Mouse (Mus musculus) retina, embryonic 14.5 days (tissue): ENCODE data around the gene Socs1.
A peak's percentile ranks its signal among the peaks of the same experiment; 100 is the strongest.

ENCODE experiments used
- DNase-seq: peaks from one replicate; pipeline ENCODE4 v3.0.0-alpha.2; 2015; ENCODE audit warnings: low spot score

Socs1 gene

GRCm38 (mm10) chr16:10786782-10787547 is 1.6 kb upstream of the Socs1 start:
- DNase-seq = no peak

GRCm38 (mm10) chr16:10786288-10786687 is 952 bp upstream of the Socs1 start:
- peak; percentile 95 for DNase-seq

DNA sequence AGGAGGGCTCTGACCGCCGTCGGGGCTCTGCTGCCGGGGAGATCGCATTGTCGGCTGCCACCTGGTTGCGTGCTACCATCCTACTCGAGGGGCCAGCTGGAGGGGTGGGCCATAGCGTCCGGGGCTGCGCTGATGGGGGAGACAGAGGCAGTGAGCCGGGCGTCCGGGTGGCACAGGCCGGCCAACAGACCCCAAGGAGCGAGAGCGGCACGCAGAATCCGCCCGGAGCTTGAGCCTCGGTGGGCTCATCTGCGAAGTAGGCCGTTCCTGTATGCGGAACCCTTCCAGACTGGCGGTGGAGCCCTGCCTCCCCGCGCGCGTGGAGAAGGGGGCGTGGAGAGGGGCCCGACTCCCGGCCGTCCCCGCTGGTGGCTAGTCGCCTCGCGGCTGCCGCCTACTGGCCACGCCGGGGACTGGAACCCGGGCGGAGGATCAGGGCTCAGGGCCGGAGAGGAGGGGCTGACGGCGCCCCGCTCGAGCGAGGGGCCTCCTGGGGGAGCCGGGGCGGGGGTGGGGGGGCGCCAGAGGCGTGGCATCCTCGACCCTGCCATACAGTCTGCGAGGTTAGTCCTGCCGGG is 454 bp downstream of the Socs1 start:
- peak; percentile 95 for DNase-seq

DNA sequence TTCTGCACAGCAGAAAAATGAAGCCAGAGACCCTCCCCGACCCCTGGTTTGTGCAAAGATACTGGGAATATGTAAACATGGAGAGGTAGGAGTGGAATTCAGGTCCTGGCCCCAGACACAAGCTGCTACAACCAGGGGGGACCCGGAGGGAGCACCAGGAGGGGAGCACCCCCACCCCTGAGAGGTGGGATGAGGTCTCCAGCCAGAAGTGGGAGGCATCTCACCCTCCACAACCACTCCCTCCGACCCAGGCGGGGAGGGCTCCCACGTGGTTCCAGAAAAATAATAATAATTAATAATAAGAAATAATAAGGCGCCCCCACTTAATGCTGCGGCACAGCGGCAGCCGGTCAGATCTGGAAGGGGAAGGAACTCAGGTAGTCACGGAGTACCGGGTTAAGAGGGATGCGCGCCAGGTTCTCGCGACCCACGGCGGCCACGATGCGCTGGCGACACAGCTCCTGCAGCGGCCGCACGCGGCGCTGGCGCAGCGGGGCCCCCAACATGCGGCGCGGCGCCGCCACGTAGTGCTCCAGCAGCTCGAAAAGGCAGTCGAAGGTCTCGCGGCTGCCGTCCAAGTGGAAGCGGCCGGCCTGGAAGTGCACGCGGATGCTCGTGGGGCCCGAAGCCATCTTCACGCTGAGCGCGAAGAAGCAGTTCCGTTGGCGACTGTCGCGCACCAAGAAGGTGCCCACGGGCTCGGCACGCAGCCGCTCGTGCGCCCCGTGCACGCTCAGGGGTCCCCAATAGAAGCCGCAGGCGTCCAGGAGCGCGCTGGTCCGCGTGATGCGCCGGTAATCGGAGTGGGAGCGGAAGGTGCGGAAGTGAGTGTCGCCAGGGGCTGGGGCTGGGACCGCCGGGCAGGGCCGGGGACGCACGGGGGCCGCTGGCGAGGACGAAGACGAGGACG is 1.2 kb downstream of the Socs1 start:
- peak; percentile 54 for DNase-seq

DNA sequence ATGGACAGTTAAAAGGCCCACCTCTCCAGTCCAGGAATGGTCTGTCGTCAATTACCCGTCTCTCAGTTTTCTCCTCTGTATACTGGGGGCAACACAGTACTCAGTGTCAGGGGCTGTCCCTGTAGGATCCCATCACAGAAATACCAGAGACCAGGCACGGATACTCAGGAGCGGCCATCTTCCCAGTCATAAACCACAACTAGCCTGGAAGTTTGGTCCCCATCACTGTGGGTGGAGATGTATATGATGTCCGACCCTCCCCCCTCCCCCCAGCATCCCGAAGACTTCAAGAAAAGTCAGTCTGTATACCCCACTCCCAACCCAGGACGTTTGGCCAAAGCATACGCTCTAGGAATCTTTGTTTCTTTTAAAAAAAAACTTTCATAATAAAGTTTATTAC is 1.9 kb downstream of the Socs1 start:
- no peak for DNase-seq

GRCm38 (mm10) chr16:10783152-10783434 is 2.2 kb downstream of the Socs1 start:
- no peak for DNase-seq

DNA sequence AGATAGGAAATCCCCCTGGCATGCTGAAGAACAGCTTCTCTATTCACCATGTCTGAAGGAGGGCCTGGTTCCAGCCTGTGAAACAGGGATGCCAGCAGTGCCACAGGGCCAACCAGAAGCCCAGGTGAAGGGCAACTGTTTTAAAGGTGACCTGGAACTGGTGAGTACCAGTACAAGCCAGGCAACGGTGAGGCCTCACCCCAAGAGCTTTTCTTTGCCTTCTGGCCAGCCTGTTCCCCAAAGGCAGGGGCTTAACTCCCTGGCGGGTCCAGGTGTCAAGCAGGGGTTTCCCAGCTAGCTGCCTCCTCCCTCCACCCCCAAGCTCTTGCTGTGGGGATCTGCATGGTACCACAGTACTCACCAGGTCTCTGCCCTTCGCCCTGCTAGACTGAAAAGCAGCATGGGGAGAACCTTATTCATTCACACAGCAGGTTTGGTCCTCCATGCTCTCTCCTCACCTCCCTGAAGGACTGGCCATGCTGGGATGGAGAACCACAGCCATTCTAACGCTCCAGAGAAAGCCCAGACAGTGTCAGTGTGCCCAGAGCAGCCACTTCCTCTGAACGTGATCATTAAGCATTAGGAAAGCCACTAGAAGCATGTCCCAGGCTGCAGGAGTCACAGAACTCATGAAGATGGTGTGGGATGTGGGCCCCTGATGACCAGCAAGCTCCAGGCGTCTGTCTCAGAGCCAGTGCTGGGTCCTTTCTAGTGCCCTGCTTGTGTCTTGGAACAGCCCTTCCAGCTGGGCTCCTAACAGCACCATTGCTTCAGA is 2.8 kb downstream of the Socs1 start:
- no peak for DNase-seq

DNA sequence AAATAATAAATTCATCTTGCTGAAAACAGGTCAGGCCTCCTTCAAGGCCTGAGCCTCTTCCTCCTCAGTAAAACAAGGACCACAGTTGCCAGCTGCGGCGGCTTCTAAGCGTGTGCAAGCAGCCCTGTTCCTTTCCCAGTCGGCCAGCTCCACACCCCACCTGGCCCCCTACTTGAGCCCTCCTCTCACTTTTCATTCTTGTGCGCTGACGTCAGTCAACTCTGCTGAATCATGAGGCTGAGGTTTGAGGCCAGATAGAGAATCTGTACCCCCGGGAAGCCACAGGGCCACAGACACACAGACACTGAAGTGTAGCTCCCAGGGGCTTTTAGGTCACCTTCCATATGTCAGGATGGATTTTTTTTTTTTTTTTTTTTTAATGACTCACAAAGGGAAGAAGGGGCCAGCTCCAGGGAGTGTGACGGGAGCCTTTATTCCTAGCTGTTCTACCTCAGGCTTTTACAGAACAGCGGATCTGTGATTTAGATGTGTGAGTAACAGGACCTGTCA is 3.4 kb downstream of the Socs1 start:
- DNase-seq = peak; percentile 31

GRCm38 (mm10) chr16:10780631-10781120 is 4.7 kb downstream of the Socs1 start:
- no peak for DNase-seq

- DNase-seq = no peak
These were observed 7.7 kb downstream of the Socs1 start for GRCm38 (mm10) chr16:10777579-10778160.

GRCm38 (mm10) chr16:10776322-10776721 is 9.0 kb downstream of the Socs1 start:
- no peak for DNase-seq

DNA sequence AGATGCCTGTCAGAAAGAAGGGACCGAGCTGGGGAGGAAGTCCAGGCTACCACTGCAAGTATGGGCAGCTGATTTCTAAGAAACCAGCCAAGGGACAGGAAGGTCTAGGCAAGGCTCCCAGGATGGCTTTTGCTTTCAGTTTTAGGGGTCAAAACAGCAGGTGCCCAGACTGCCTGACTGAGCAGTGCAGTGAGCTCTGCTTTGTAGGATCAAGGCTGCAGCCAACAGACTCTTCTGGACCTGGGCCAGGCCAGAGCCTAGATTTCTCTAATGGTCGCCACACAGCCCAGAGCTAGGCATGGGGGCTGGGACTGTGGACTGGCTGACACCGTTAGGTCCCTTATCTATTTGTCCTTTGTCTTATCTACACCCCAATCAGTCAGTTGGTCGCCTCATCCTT is 10.6 kb downstream of the Socs1 start:
- DNase-seq = no peak

GRCm38 (mm10) chr16:10773543-10773942 is 11.8 kb downstream of the Socs1 start:
- no peak for DNase-seq

- DNase-seq = no peak
These were observed 13.4 kb downstream of the Socs1 start for GRCm38 (mm10) chr16:10771769-10772510.

DNA sequence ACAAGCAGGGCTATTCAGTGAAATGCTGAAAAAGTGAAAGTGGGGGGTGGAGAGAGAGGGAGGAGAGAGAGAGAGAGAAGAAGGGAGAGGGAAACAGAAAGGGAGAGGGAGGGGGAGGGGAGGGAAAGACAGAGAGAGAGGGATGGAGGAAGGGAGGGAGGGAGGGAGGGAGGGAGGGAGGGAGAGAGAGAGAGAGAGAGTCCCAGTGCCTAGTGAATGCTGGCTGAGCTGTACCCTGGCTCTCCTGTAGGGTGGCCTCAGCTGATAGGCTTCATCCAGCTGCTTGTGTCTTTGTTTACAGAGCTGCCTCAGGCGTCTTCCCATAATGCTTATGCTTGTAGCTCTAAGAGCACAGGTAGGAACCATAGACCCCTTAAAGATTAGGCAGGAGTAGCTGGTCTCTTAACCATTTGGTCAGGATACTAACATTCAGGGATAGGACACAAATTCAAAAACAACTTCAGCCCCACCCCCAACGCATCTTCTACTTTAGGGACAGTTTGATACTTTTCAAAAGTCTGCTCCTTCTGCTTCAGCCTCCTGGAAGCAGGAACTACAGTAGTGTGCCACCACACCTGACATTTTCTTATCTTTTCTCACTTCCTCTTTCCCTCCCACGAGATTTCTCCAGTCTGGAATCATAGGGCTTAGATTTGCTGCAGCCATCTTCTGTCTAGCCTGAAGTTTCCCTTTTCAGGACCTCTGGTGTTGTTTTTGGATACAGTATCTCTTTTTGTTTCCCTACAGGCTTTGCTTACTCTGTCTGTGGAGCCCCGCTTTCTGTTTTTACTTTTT is 14.6 kb downstream of the Socs1 start:
- DNase-seq = no peak

GRCm38 (mm10) chr16:10769661-10770060 is 15.7 kb downstream of the Socs1 start:
- DNase-seq = no peak

DNA sequence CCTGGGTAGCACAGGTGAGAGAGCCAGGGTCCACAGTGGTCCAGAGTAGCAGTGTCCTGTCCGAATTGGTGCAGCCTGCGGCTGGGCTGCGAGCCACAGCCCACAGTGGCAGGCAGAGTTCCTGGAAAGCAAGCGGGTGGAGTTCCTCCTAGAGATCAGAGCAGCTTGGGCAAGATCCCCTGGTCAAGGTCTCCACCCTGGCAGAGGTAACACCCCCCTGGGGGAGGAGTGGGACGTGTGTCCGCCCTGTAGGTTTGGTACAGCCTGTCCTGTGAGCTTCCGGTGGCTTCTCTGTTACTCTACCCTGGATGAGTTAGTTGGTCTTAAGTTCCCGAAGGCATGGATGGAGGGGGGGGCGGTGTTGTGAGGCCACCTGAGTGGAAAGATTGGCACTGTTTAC is 16.5 kb downstream of the Socs1 start:
- no peak for DNase-seq

- DNase-seq = peak; percentile 88
These were observed 18.2 kb downstream of the Socs1 start for GRCm38 (mm10) chr16:10767158-10767557.

GRCm38 (mm10) chr16:10764323-10764722 is 21.0 kb downstream of the Socs1 start:
- no peak for DNase-seq
